Mouse (Mus musculus) ES-E14 (cell line): ENCODE results near the gene Amz2. TPM values are rescaled to one million over a fixed set of nuclear protein-coding genes. Genes with fewer than 3 reads are reported as not detected.

Experiments
- DNase-seq: peaks from one replicate; pipeline ENCODE4 v3.0.0-alpha.2; 2013; ENCODE audit warnings: low read depth, low spot score
- H3K27ac ChIP-seq: 2 replicates; pipeline ENCODE4 v1.5.1; 2012; ENCODE audit warnings: low read depth, mild to moderate bottlenecking, low read length, moderate library complexity, mixed read lengths; ENCODE audit not compliant: poor library complexity, insufficient read depth, severe bottlenecking
- H3K36me3 ChIP-seq: 2 replicates; pipeline ENCODE4 v1.6.1; 2012; ENCODE audit warnings: mild to moderate bottlenecking, low read length, moderate library complexity, mixed read lengths; ENCODE audit not compliant: control insufficient read depth, poor library complexity, insufficient read depth, severe bottlenecking
- H3K4me1 ChIP-seq, 2 experiments: fragments of 150-350 bp in 1 of 2; sonication (generic) in 1 of 2; 2 replicates each; pipeline ENCODE4 v1.6.1; 2012; ENCODE audit warnings: low read length in 2 of 2, mild to moderate bottlenecking in 1 of 2, mixed read lengths in 1 of 2; ENCODE audit not compliant: control insufficient read depth in 2 of 2, insufficient read depth in 2 of 2, poor library complexity in 1 of 2
- H3K4me3 ChIP-seq, 2 experiments: fragments of 150-350 bp in 1 of 2; sonication (generic) in 1 of 2; 2 replicates each; pipeline ENCODE4 v1.5.1; 2012; ENCODE audit warnings: low read length in 2 of 2, low read depth in 1 of 2, mild to moderate bottlenecking in 1 of 2, mixed read lengths in 1 of 2; ENCODE audit not compliant: insufficient read depth in 1 of 2, poor library complexity in 1 of 2, severe bottlenecking in 1 of 2
- H3K9ac ChIP-seq: 2 replicates; pipeline ENCODE4 v1.6.1; 2012; ENCODE audit warnings: low read depth, mild to moderate bottlenecking, low read length, mixed read lengths; ENCODE audit not compliant: poor library complexity, insufficient read depth, severe bottlenecking
- H3K9me3 ChIP-seq: fragments of 150-350 bp; sonication (generic); 2 replicates; pipeline ENCODE4 v1.6.1; 2012; ENCODE audit warnings: low read depth, mild to moderate bottlenecking, low read length; ENCODE audit not compliant: control insufficient read depth, insufficient read depth
- CHD2 ChIP-seq: IDR thresholded peaks from 2 replicates; pipeline ENCODE4 v1.6.1; 2014; ENCODE audit warnings: mild to moderate bottlenecking, low read depth, low read length, inconsistent platforms
- HCFC1 ChIP-seq: IDR thresholded peaks from 2 replicates; pipeline ENCODE4 v1.6.1; 2012; ENCODE audit warnings: low read length, inconsistent platforms, borderline replicate concordance; ENCODE audit not compliant: insufficient read depth
- MAFK ChIP-seq: IDR thresholded peaks from 2 replicates; pipeline ENCODE4 v1.6.1; 2014; ENCODE audit warnings: mild to moderate bottlenecking, low read depth, low read length, inconsistent platforms; ENCODE audit not compliant: insufficient read depth
- ZC3H11A ChIP-seq: IDR thresholded peaks from 2 replicates; pipeline ENCODE4 v1.6.1; 2012; ENCODE audit warnings: low read depth, mild to moderate bottlenecking, inconsistent platforms, low read length, borderline replicate concordance
- ZNF384 ChIP-seq: IDR thresholded peaks from 2 replicates; pipeline ENCODE4 v1.6.1; 2012; ENCODE audit warnings: low read depth, low read length, inconsistent platforms
- in situ Hi-C, 2 experiments: fragments of 600-800 bp; cut with MboI; formaldehyde crosslinking; loops; one replicate each; pipeline ENCODE4 v1.15.1; 2025; ENCODE audit warnings: low sequenced_read_pairs in 2 of 2, inconsistent platforms in 1 of 2; ENCODE audit not compliant: unreplicated experiment in 2 of 2
- total RNA-seq: library from RNA; depleted of rRNA; stranded (reverse); fragments of 300-350 nt; gene quantifications from 2 replicates; pipeline ENCODE4 v1.2.3, GENCODE M21; 2012

Gene Amz2
- total RNA-seq, 1 experiment: 20.1 TPM

GRCm38 (mm10) chr11:109392601-109393000, 33.1 kb upstream of the Amz2 start:
- in situ Hi-C loops: no loop called here
- no peak overlapping the region for H3K4me3 ChIP-seq
- no peak overlapping the region for H3K9ac ChIP-seq
- peaks cover 12% of the 10 kb centered on the region; the same call in 1 of the 2 replicates for H3K36me3 ChIP-seq
- DNase-seq: no peak
- H3K27ac ChIP-seq: no peak overlapping the region
- no peaks in the 10 kb centered on the region for H3K9me3 ChIP-seq
- no peak for TF ChIP-seq HCFC1
- TF ChIP-seq ZNF384: no peak
- TF ChIP-seq ZC3H11A: no peak
- no peak for TF ChIP-seq CHD2
- no peak for TF ChIP-seq MAFK
- H3K4me1 ChIP-seq: no peaks in the 10 kb centered on the region

GRCm38 (mm10) chr11:109394758-109395157, 31.0 kb upstream of the Amz2 start:
- Histone ChIP-seq H3K36me3 (peaks cover 19% of the 10 kb centered on the region; the same call in 1 of the 2 replicates), H3K9me3 (no peaks in the 10 kb centered on the region), H3K4me3 (no peak overlapping the region), H3K4me1 (no peaks in the 10 kb centered on the region), H3K9ac (no peak overlapping the region), H3K27ac (no peak overlapping the region)
- no peak for TF ChIP-seq ZNF384
- TF ChIP-seq ZC3H11A: no peak
- TF ChIP-seq MAFK: no peak
- no peak for TF ChIP-seq HCFC1
- TF ChIP-seq CHD2: no peak
- DNase-seq: no peak
- in situ Hi-C loops: no loop called here

- Histone ChIP-seq H3K9ac (no peak overlapping the region), H3K36me3 (peaks cover 19% of the 10 kb centered on the region; the same call in 1 of the 2 replicates), H3K4me3 (no peak overlapping the region), H3K9me3 (no peaks in the 10 kb centered on the region), H3K27ac (no peak overlapping the region), H3K4me1 (no peaks in the 10 kb centered on the region)
- in situ Hi-C loops: no loop called here
- no peak for DNase-seq
- no peak for TF ChIP-seq MAFK
- TF ChIP-seq HCFC1: no peak
- no peak for TF ChIP-seq ZC3H11A
- TF ChIP-seq CHD2: no peak
- TF ChIP-seq ZNF384: no peak
These were observed 30.5 kb upstream of the Amz2 start for GRCm38 (mm10) chr11:109395291-109395690.

GRCm38 (mm10) chr11:109406431-109406830, 19.3 kb upstream of the Amz2 start:
- Histone ChIP-seq H3K9ac (no peak overlapping the region), H3K36me3 (no peaks in the 10 kb centered on the region), H3K4me1 (no peaks in the 10 kb centered on the region), H3K27ac (no peak overlapping the region), H3K4me3 (no peak overlapping the region), H3K9me3 (no peaks in the 10 kb centered on the region)
- TF ChIP-seq MAFK (peak; percentile 76), ZC3H11A (no peak)
- no peak for DNase-seq
- in situ Hi-C loops: no loop called here

GRCm38 (mm10) chr11:109410197-109410980, 15.4 kb upstream of the Amz2 start:
- no peaks in the 10 kb centered on the region for H3K4me1 ChIP-seq
- DNase-seq: no peak
- no peaks in the 10 kb centered on the region for H3K9me3 ChIP-seq
- in situ Hi-C loops: no loop called here
- no peak overlapping the region for H3K4me3 ChIP-seq
- no peak overlapping the region for H3K27ac ChIP-seq
- no peaks in the 10 kb centered on the region for H3K36me3 ChIP-seq
- H3K9ac ChIP-seq: no peak overlapping the region
- no peak for TF ChIP-seq HCFC1
- TF ChIP-seq CHD2: no peak
- no peak for TF ChIP-seq MAFK
- TF ChIP-seq ZNF384: no peak
- TF ChIP-seq ZC3H11A: no peak
